Mouse (Mus musculus) ES-E14 (cell line): ENCODE measurements at regions not wholly inside any gene's neighbourhood (a gene's known extent, or its start where the extent isn't known, plus 50 kb on each side); places are given as distances from the start of the nearest gene placed in this dataset.

ENCODE experiments used
- DNase-seq: peaks from one replicate; pipeline ENCODE4 v3.0.0-alpha.2; 2013; ENCODE audit warnings: low read depth, low spot score
- H3K27ac ChIP-seq: 2 replicates; pipeline ENCODE4 v1.5.1; 2012; ENCODE audit warnings: low read depth, mild to moderate bottlenecking, low read length, moderate library complexity, mixed read lengths; ENCODE audit not compliant: poor library complexity, insufficient read depth, severe bottlenecking
- H3K36me3 ChIP-seq: 2 replicates; pipeline ENCODE4 v1.6.1; 2012; ENCODE audit warnings: mild to moderate bottlenecking, low read length, moderate library complexity, mixed read lengths; ENCODE audit not compliant: control insufficient read depth, poor library complexity, insufficient read depth, severe bottlenecking
- H3K4me1 ChIP-seq, 2 experiments: fragments of 150-350 bp in 1 of 2; sonication (generic) in 1 of 2; 2 replicates each; pipeline ENCODE4 v1.6.1; 2012; ENCODE audit warnings: low read length in 2 of 2, mild to moderate bottlenecking in 1 of 2, mixed read lengths in 1 of 2; ENCODE audit not compliant: control insufficient read depth in 2 of 2, insufficient read depth in 2 of 2, poor library complexity in 1 of 2
- H3K4me3 ChIP-seq, 2 experiments: fragments of 150-350 bp in 1 of 2; sonication (generic) in 1 of 2; 2 replicates each; pipeline ENCODE4 v1.5.1; 2012; ENCODE audit warnings: low read length in 2 of 2, low read depth in 1 of 2, mild to moderate bottlenecking in 1 of 2, mixed read lengths in 1 of 2; ENCODE audit not compliant: insufficient read depth in 1 of 2, poor library complexity in 1 of 2, severe bottlenecking in 1 of 2
- H3K9ac ChIP-seq: 2 replicates; pipeline ENCODE4 v1.6.1; 2012; ENCODE audit warnings: low read depth, mild to moderate bottlenecking, low read length, mixed read lengths; ENCODE audit not compliant: poor library complexity, insufficient read depth, severe bottlenecking
- H3K9me3 ChIP-seq: fragments of 150-350 bp; sonication (generic); 2 replicates; pipeline ENCODE4 v1.6.1; 2012; ENCODE audit warnings: low read depth, mild to moderate bottlenecking, low read length; ENCODE audit not compliant: control insufficient read depth, insufficient read depth
- CHD2 ChIP-seq: IDR thresholded peaks from 2 replicates; pipeline ENCODE4 v1.6.1; 2014; ENCODE audit warnings: mild to moderate bottlenecking, low read depth, low read length, inconsistent platforms
- HCFC1 ChIP-seq: IDR thresholded peaks from 2 replicates; pipeline ENCODE4 v1.6.1; 2012; ENCODE audit warnings: low read length, inconsistent platforms, borderline replicate concordance; ENCODE audit not compliant: insufficient read depth
- MAFK ChIP-seq: IDR thresholded peaks from 2 replicates; pipeline ENCODE4 v1.6.1; 2014; ENCODE audit warnings: mild to moderate bottlenecking, low read depth, low read length, inconsistent platforms; ENCODE audit not compliant: insufficient read depth
- ZC3H11A ChIP-seq: IDR thresholded peaks from 2 replicates; pipeline ENCODE4 v1.6.1; 2012; ENCODE audit warnings: low read depth, mild to moderate bottlenecking, inconsistent platforms, low read length, borderline replicate concordance
- ZNF384 ChIP-seq: IDR thresholded peaks from 2 replicates; pipeline ENCODE4 v1.6.1; 2012; ENCODE audit warnings: low read depth, low read length, inconsistent platforms
- in situ Hi-C, 2 experiments: fragments of 600-800 bp; cut with MboI; formaldehyde crosslinking; loops; one replicate each; pipeline ENCODE4 v1.15.1; 2025; ENCODE audit warnings: low sequenced_read_pairs in 2 of 2, inconsistent platforms in 1 of 2; ENCODE audit not compliant: unreplicated experiment in 2 of 2

DNA sequence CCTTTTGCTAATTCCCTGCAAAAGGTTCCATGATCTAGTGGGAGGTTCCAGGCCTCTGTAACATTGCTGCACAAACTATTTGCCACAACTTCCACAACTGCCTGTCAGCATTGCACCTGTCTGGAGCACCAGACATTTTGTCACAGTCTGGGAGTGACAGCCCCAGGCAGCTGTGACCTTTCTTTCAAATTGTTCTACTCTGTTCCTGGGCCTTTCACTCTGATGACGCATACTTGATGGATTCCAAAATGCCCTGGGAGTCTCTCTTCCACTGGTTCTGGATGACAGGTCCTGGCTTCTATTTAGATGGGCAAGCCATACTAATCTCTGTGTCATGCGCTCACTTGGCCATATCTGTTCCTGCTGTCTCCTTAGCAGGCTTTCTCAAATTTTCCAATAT is 382.7 kb downstream of the Eipr1 start:
- no peak overlapping the region for H3K27ac ChIP-seq
- DNase-seq = no peak
- no peaks in the 10 kb centered on the region for H3K9me3 ChIP-seq
- in situ Hi-C loops = no loop called here
- H3K9ac ChIP-seq = no peak overlapping the region
- TF ChIP-seq ZC3H11A (no peak), HCFC1 (no peak), MAFK (no peak), CHD2 (no peak), ZNF384 (no peak)
- no peaks in the 10 kb centered on the region for H3K4me1 ChIP-seq
- H3K36me3 ChIP-seq = no peaks in the 10 kb centered on the region
- no peak overlapping the region for H3K4me3 ChIP-seq

DNA sequence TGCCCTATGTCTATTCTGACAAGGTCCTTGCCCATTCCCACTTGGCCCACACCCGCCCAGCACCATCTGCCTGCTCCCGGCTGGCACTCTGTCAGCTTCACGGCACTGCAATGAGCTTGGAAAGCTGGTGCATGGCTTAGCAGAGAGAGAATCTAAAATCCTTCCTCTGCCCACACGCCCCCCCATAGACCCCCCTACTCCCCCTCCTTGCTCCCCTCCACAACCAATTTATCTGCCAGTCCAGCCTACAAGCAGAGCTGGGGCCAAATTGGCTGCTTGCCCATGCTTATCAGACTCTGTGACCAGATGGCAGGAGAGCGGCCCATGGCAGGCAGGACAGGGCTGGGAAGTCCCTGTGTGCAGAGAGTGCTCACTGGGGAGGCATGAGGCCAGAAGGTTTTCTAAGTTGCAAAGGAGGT is 385.3 kb downstream of the Eipr1 start:
- H3K4me3 ChIP-seq = no peak overlapping the region
- no peak overlapping the region for H3K9ac ChIP-seq
- in situ Hi-C loops = no loop called here

DNA sequence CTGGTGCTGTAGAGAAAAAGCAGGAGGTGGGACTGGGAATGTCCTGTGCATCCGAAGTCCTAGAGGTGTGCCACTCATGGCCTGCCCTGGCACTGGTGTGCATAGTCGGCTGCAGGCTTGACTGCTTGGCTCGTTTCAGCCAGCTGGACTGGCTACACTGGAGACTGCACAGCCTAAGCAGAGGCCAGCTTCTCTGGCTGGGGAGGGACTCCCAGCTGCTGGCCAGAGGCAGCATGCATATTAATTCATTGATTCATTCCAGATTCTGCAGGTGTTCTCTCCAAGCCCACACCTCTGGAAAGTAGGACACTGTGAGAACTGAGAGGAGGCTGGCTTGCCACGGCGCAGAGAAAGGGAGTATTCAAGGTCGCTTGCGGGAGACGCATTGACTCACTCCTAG is 385.9 kb downstream of the Eipr1 start:
- no peak overlapping the region for H3K4me3 ChIP-seq
- H3K4me1 ChIP-seq = no peaks in the 10 kb centered on the region
- no peaks in the 10 kb centered on the region for H3K36me3 ChIP-seq
- H3K9me3 ChIP-seq = no peaks in the 10 kb centered on the region
- TF ChIP-seq ZC3H11A (no peak), CHD2 (no peak), HCFC1 (no peak), MAFK (no peak), ZNF384 (no peak)
- H3K9ac ChIP-seq = no peak overlapping the region
- in situ Hi-C loops = no loop called here
- DNase-seq = no peak
- H3K27ac ChIP-seq = no peak overlapping the region

More for the DNA sequence above, 385.3 kb downstream of the Eipr1 start:
- no peak for TF ChIP-seq ZC3H11A
- no peak for TF ChIP-seq HCFC1
- TF ChIP-seq MAFK = no peak
- TF ChIP-seq ZNF384 = no peak
- TF ChIP-seq CHD2 = no peak
- Histone ChIP-seq H3K9me3 (no peaks in the 10 kb centered on the region), H3K36me3 (no peaks in the 10 kb centered on the region), H3K4me1 (no peaks in the 10 kb centered on the region), H3K27ac (no peak overlapping the region)
- DNase-seq = no peak

DNA sequence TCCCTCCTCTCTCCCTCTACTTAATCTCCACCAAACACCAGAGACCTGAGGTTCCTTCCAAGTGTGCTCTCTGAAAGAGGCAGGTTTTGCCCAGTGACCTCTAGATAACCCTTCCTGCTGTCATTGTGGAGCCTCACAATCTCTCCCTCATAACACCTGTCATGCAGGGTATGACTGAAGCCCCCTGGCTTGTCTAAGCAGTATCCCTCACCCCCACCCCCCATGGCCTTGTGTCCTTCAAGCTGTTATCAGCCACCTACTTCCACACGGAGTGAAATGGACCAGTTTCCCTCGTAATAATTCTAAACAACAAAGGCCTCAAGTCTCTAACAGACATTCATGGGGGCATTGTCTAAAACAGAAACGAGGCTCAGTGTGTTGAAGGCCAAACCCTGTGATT is 387.6 kb upstream of the Myt1l start:
- H3K9ac ChIP-seq = no peak overlapping the region
- no peaks in the 10 kb centered on the region for H3K36me3 ChIP-seq
- TF ChIP-seq HCFC1 (no peak), ZC3H11A (no peak), MAFK (no peak), ZNF384 (no peak), CHD2 (no peak)
- no peak overlapping the region for H3K27ac ChIP-seq
- no peaks in the 10 kb centered on the region for H3K4me1 ChIP-seq
- no peak for DNase-seq
- no peaks in the 10 kb centered on the region for H3K9me3 ChIP-seq
- in situ Hi-C loops = no loop called here
- no peak overlapping the region for H3K4me3 ChIP-seq

DNA sequence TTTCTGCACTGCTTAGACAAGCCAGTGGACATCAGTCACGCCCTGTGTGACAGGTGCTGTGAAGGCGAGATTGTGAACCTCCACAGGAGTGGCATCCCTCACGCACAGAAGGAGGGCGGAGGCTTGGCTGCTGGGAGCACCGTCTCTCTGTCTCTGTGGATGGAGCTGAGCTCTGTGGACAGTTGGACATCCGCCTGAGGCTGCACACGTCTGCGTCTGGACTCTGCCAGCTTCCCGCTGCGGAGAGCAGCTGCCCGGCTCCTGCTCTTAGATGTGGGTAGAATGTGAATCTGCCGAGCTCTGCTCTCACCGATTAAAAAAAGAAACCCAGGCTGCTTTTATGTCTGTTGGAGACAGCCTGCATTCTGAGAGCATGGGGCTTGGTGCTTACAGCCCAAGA is 387.1 kb upstream of the Myt1l start:
- Histone ChIP-seq H3K9me3 (no peaks in the 10 kb centered on the region), H3K9ac (no peak overlapping the region), H3K27ac (no peak overlapping the region), H3K4me3 (no peak overlapping the region), H3K4me1 (no peaks in the 10 kb centered on the region), H3K36me3 (no peaks in the 10 kb centered on the region)
- in situ Hi-C loops = no loop called here
- TF ChIP-seq ZNF384 = no peak
- TF ChIP-seq HCFC1 = no peak
- no peak for TF ChIP-seq MAFK
- no peak for TF ChIP-seq CHD2
- no peak for TF ChIP-seq ZC3H11A
- no peak for DNase-seq
